Mouse (Mus musculus) midbrain, embryonic 14.5 days (tissue): ENCODE results near the gene Aldh9a1. TPM values are rescaled to one million over a fixed set of nuclear protein-coding genes. Genes with fewer than 3 reads are reported as not detected.

ENCODE experiments used
- ATAC-seq: fragments of 200-750 bp; cut with Nextera tagmentation; 2 replicates; pipeline ENCODE4 v1.8.0; 2017; ENCODE audit warnings: moderate number of reproducible peaks, moderate library complexity; ENCODE audit not compliant: low FRiP score, low TSS enrichment
- DNase-seq: peaks from one replicate; pipeline ENCODE4 v3.0.0-alpha.2; 2015
- H3K27ac ChIP-seq: fragments of 300-500 bp; sonication (generic); replicated peaks from 2 replicates; pipeline ENCODE4 v1.5.1; 2014; ENCODE audit warnings: mild to moderate bottlenecking, low read depth, low read length, moderate library complexity
- H3K27me3 ChIP-seq: fragments of 300-500 bp; sonication (generic); 2 replicates; pipeline ENCODE4 v1.6.1; 2014; ENCODE audit warnings: low read length, control low read depth, mixed read lengths; ENCODE audit not compliant: control insufficient read depth, insufficient read depth
- H3K36me3 ChIP-seq: fragments of 300-500 bp; sonication (generic); 2 replicates; pipeline ENCODE4 v1.6.1; 2014; ENCODE audit warnings: low read length, control low read depth; ENCODE audit not compliant: control insufficient read depth, insufficient read depth
- H3K4me1 ChIP-seq: fragments of 300-500 bp; sonication (generic); 2 replicates; pipeline ENCODE4 v1.6.1; 2014; ENCODE audit warnings: mild to moderate bottlenecking, antibody characterized with exemption, low read length, control low read depth; ENCODE audit not compliant: control insufficient read depth, insufficient read depth
- H3K4me2 ChIP-seq: fragments of 300-500 bp; sonication (generic); 2 replicates; pipeline ENCODE4 v1.6.1; 2014; ENCODE audit warnings: mild to moderate bottlenecking, low read length, moderate library complexity
- H3K4me3 ChIP-seq: fragments of 300-500 bp; sonication (generic); replicated peaks from 2 replicates; pipeline ENCODE4 v1.5.1; 2014; ENCODE audit warnings: low read depth, low read length
- H3K9ac ChIP-seq: fragments of 300-500 bp; sonication (generic); replicated peaks from 2 replicates; pipeline ENCODE4 v1.6.1; 2014; ENCODE audit warnings: mild to moderate bottlenecking, low read length, moderate library complexity
- H3K9me3 ChIP-seq: fragments of 300-500 bp; sonication (generic); 2 replicates; pipeline ENCODE4 v1.6.1; 2016; ENCODE audit warnings: low read length, control low read depth, mixed read lengths; ENCODE audit not compliant: control insufficient read depth
- WGBS: fragments of 180-500 bp; shearing (Covaris S2); extraction: QIAGEN DNeasy Blood & Tissue Kit; methylation state at CpG from one replicate; pipeline ENCODE4 v1.1.7; 2014; 5-methylcytosine and 5-hydroxymethylcytosine counted together
- polyA plus RNA-seq: library from polyadenylated mRNA; unstranded; fragments of >200 nt; fragmentation: Nextera tagmentation; extraction: Ambion mirVana; gene quantifications from 2 replicates; pipeline ENCODE4 v1.2.1, GENCODE M21; 2014

Gene Aldh9a1
- polyA plus RNA-seq, 1 experiment from 2014 or later = 28.6 TPM

DNA sequence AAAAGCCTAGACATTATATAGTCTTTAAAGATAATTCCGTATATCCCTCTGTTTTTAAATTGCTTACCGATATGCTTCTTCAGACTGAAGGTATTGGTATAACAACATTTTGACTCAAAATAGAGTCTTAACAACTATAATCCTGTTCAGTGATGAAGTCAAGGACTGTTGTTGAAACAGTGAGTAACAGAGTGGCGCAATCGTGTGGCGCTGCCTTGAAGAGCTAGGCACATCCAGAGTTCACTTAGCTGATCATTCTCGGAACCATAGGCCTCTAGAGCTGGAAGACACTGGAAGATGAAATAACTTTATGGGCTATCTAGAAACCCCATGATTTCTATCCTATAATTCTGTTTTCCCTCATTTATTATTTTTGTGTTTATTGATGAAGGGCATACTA lies 28.1 kb upstream of the Aldh9a1 start:
- Histone ChIP-seq H3K4me1 (no peaks in the 10 kb centered on the region), H3K9ac (no peak overlapping the region), H3K4me3 (no peak overlapping the region), H3K27ac (no peak overlapping the region), H3K27me3 (no peaks in the 10 kb centered on the region), H3K4me2 (no peak overlapping the region), H3K36me3 (peaks cover 81% of the 10 kb centered on the region), H3K9me3 (no peaks in the 10 kb centered on the region)
- DNase-seq = no peak
- 97% methylated on average over 6 of the region's 6 CpGs for WGBS
- no peak for ATAC-seq

DNA sequence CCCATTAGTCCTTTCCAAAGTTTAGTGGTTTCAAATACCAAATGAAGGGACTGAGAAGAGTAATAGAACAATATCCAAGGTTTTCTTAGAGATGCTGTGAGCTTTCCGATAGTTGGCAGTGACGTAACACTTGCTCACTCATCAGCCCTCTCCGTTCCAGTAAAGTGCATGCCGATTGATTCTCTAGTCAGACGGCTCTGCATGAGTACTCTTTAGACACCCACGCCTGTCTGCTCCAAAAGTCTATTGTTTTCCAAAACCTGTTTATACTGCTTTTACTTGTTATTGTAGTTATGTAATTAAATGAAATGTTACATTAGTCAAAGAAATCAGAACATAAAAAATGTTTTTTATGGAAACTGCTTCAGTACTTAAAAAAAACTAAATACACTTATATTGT lies 21.0 kb upstream of the Aldh9a1 start:
- no peak for DNase-seq
- H3K27ac ChIP-seq = no peak overlapping the region
- no peak overlapping the region for H3K9ac ChIP-seq
- no peaks in the 10 kb centered on the region for H3K4me1 ChIP-seq
- ATAC-seq = no peak
- no peaks in the 10 kb centered on the region for H3K27me3 ChIP-seq
- peaks cover 72% of the 10 kb centered on the region for H3K36me3 ChIP-seq
- H3K4me3 ChIP-seq = no peak overlapping the region
- 86% methylated on average over 6 of the region's 6 CpGs for WGBS
- no peaks in the 10 kb centered on the region for H3K9me3 ChIP-seq
- H3K4me2 ChIP-seq = no peak overlapping the region

DNA sequence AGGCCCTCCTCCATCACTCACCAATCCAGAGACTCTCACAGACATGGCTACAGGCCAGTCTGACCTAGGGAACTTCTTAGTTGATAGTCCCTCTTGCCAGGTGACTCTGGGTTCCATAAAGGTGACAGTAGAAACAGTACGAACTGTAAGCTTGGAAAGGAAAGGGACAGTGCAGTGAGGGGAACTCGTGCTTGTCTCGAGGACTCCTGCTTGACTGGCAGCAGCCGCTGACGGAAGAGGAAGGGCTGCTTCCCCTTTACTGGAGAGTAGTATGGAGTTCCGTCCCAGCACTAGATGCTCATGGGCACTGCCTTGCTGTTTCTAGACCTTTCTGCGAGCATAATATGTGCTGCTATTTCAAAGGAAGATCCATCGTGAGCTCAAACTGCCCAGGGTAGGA lies 18.7 kb upstream of the Aldh9a1 start:
- WGBS = 93% methylated on average over 8 of the region's 8 CpGs
- H3K4me1 ChIP-seq = no peaks in the 10 kb centered on the region
- no peak for ATAC-seq
- H3K36me3 ChIP-seq = peaks cover 59% of the 10 kb centered on the region
- H3K9me3 ChIP-seq = no peaks in the 10 kb centered on the region
- H3K27me3 ChIP-seq = no peaks in the 10 kb centered on the region
- no peak for DNase-seq
- no peak overlapping the region for H3K27ac ChIP-seq
- no peak overlapping the region for H3K4me2 ChIP-seq
- H3K4me3 ChIP-seq = no peak overlapping the region
- H3K9ac ChIP-seq = no peak overlapping the region

DNA sequence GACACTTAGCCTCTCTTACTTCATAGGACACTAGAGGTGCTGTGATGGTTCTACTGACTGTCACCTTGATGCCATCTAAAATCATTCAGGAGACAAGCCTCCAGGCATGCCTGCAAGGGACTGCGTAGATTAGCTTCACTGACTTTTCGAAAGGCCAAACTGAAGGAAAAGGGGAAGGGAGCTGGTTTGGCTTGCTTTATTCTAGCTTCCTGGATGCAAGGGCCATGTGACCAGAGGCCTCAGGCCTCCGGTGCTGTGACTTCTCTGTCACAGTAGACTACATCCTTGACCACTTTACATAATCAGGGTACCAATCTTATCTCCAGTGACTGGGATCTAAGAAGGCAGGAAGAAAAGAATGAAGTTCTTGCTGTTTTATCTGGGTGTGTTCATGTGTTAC lies 13.4 kb upstream of the Aldh9a1 start:
- 88% methylated on average over 3 of the region's 3 CpGs for WGBS
- no peak overlapping the region for H3K4me3 ChIP-seq
- H3K9me3 ChIP-seq = no peaks in the 10 kb centered on the region
- H3K9ac ChIP-seq = no peak overlapping the region
- H3K36me3 ChIP-seq = peaks cover 22% of the 10 kb centered on the region
- DNase-seq = no peak
- ATAC-seq = no peak
- no peak overlapping the region for H3K27ac ChIP-seq
- H3K4me2 ChIP-seq = no peak overlapping the region
- H3K4me1 ChIP-seq = no peaks in the 10 kb centered on the region
- H3K27me3 ChIP-seq = peaks cover 5% of the 10 kb centered on the region

DNA sequence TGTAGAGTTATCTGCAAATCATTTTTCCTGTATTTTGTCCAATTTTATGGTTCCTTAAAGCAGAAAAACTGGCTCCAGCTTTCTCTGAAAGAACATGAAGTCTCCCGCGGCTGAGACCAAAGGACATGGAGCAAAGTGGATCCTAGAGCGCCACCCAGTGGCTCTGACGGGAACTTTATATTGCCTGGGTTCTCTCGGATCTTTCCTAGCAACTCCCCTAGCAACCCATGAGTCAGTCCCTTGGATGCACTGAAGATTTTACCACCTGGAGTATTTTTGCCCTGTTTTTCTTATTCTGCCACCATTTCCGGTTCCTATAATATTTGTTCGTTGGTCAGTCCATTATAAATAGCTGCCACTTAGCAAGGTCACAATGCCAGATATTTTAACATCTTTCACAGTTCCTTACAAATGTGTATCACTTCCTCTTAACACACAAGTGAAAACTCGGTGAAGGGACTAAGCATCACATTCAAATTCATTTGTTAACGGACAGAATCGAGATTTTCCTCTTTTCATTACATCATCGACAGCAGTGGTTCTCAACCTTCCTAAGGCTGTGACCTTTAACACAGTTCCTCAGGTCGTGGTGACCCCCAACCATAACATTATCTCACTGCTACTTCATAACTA lies 12.2 kb upstream of the Aldh9a1 start:
- WGBS = 22% methylated on average over 12 of the region's 12 CpGs

DNA sequence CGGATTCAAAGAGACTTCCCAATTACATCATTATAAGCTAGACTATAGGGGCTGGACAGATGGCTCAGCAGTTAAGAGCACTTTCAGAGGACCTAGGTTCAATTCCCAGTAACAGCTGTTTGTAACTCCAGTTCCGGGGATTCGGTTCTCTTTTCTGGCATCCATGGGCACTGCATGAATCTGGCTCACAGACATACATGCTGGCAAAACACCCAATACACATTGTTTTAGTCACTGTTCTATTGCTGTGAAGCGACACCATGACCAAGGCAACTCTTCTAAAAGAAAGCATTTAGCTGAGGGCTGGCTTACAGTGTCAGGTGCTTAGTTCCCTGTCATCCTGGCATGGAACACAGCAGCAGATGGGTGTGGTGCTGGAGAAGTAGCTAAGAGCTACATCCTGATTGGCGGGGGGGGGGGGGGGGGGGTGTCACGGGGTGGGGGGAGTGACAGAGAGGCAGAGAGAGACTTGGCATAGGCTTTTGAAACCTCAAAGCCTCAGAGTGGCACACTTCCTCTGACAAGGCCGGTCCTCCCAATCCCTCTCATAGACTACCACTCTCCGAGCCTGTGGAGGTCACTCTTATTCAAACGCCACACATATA lies 10.5 kb upstream of the Aldh9a1 start:
- H3K27me3 ChIP-seq = peaks cover 6% of the 10 kb centered on the region
- H3K9me3 ChIP-seq = no peaks in the 10 kb centered on the region
- no peak overlapping the region for H3K27ac ChIP-seq
- DNase-seq (no peak), ATAC-seq (no peak)
- 79% methylated on average over 7 of the region's 9 CpGs for WGBS
- no peaks in the 10 kb centered on the region for H3K36me3 ChIP-seq
- no peak overlapping the region for H3K4me2 ChIP-seq
- no peaks in the 10 kb centered on the region for H3K4me1 ChIP-seq
- no peak overlapping the region for H3K9ac ChIP-seq
- H3K4me3 ChIP-seq = no peak overlapping the region

More for the DNA sequence above, 12.2 kb upstream of the Aldh9a1 start:
- Histone ChIP-seq H3K4me1 (no peaks in the 10 kb centered on the region), H3K4me2 (no peak overlapping the region), H3K36me3 (peaks cover 11% of the 10 kb centered on the region), H3K27me3 (peaks cover 6% of the 10 kb centered on the region), H3K4me3 (no peak overlapping the region), H3K27ac (no peak overlapping the region), H3K9ac (no peak overlapping the region), H3K9me3 (no peaks in the 10 kb centered on the region)
- peak; percentile 59; the same call in 1 of the 2 replicates for ATAC-seq
- peak; percentile 92 for DNase-seq

DNA sequence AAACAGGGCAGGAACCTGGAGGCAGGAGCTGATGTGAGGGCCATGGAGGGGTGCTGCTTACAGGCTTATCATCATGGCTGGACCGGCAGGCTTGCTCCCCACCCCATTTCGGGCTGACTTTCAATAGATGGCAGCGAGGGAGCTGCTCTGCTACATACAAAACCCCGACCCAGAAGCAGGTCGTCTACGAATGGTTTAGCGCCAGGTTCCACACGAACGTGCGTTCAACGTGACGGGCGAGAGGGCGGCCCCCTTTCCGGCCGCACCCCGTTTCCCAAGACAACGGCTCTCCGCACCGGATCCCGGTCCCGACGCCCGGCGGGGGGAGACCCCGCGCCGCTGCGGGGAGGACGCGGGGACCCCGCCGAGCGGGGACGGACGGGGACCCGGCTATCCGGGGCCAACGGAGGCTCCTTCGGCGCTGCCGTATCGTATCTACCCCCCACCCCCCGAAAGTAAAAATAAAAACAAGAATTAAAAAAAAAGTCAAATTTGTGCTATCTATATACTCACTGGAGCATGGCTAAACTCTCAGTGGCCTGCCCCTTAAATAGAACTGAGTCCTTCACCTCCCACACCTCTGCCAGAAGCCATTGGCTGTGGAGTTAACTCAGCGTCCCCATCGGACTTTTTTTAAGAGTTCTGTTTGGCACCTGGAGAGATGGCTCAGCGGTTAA lies 9.5 kb upstream of the Aldh9a1 start:
- DNase-seq (peak; percentile 35), ATAC-seq (0 out of 2 replicates have a peak, but pooled peaks have one; percentile 37)
- 3% methylated on average over 47 of the region's 47 CpGs for WGBS
- Histone ChIP-seq H3K27ac (no peak overlapping the region), H3K4me2 (peak overlapping the region; percentile 68), H3K4me3 (peak overlapping the region; percentile 39), H3K9ac (peak overlapping the region; percentile 57; the same call in 1 of the 2 replicates), H3K9me3 (no peaks in the 10 kb centered on the region), H3K36me3 (no peaks in the 10 kb centered on the region), H3K4me1 (no peaks in the 10 kb centered on the region), H3K27me3 (peaks cover 6% of the 10 kb centered on the region)

DNA sequence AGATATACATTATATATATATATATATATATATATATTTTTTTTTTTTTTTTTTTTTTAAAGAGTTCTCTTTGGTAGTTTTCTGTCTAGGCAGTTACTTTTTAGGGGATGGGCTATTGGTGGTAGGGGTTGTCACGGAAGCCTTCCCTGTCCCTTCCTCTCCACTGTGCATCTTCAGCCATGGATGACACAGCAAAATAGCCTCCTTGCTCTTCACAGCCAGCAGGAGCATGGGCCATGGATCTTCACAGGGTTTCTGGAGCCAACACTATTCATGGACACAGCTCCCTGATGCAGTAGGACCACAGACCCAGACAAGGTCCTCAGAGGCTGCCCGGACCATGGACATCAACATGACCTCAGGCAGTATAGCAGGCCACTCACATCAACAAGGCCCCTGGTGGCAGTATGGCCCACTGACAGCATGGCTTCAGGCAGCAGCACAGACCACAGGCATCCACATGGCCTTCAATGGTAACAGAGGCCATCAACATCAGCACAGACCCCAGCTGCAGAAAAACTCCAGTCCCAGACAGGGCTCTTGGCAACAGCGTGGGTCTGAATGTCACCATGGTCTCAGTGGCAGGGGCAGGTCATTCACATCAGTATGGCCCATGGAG lies 8.8 kb upstream of the Aldh9a1 start:
- Histone ChIP-seq H3K9me3 (no peaks in the 10 kb centered on the region), H3K4me3 (no peak overlapping the region), H3K4me1 (no peaks in the 10 kb centered on the region), H3K9ac (no peak overlapping the region), H3K27me3 (peaks cover 6% of the 10 kb centered on the region), H3K36me3 (no peaks in the 10 kb centered on the region), H3K4me2 (peak overlapping the region; percentile 68; the same call in 1 of the 2 replicates), H3K27ac (no peak overlapping the region)
- 99% methylated on average over 3 of the region's 3 CpGs for WGBS
- DNase-seq (no peak), ATAC-seq (no peak)
